ENCODE assay signal across 19 mouse cellular contexts in genomic region chr5:32950077-32950476, GRCm38 (mm10).
DNase-seq lines count a peak whose midpoint lies in the region; ATAC-seq lines count a peak whose summit lies in the region.
"Had no signal": no experiment of that assay in that cellular context is flagged by ENCODE, and none has a peak within 500 bp of the region (broad histone marks: within the 10 kb centered on the region; RNA-seq: fewer than 3 reads in every experiment).

No protein-coding gene starts in this region.

- H3K4me3 ChIP-seq in liver, embryonic 16.5 days (ENCODE audit: low read depth, low read length): no peak overlapping the region
- H3K4me3 ChIP-seq: embryonic facial prominence, embryonic 15.5 days; hindbrain, embryonic 13.5 days; limb, embryonic 13.5 days; midbrain, embryonic 12.5 days had no signal

- H3K9me3 ChIP-seq in liver, embryonic 16.5 days (replicated peaks; ENCODE audit: control insufficient read depth, low read length): no peaks in the 10 kb centered on the region
- H3K9me3 ChIP-seq: embryonic facial prominence, embryonic 15.5 days; hindbrain, embryonic 13.5 days; limb, embryonic 13.5 days; midbrain, embryonic 12.5 days had no signal

- H3K9ac ChIP-seq in liver, embryonic 16.5 days (ENCODE audit: low read depth, low read length): no peak overlapping the region
- H3K9ac ChIP-seq: embryonic facial prominence, embryonic 15.5 days; hindbrain, embryonic 13.5 days; limb, embryonic 13.5 days; midbrain, embryonic 12.5 days had no signal

- ATAC-seq in liver, embryonic 16.5 days (ENCODE audit: low read depth): no peak
- ATAC-seq: forebrain, embryonic 16.5 days had no signal

- intact Hi-C loops in left cerebral cortex, postnatal 36 days (cut with DNase I): loop anchor here (2.0 kb wide), 1 partner anchor 71 kb away; no protein-coding TSS in a partner anchor

- H3K4me1 ChIP-seq in liver, embryonic 16.5 days (ENCODE audit: control insufficient read depth, low read depth, low read length): peaks cover 14% of the 10 kb centered on the region
- H3K4me1 ChIP-seq: embryonic facial prominence, embryonic 15.5 days; hindbrain, embryonic 13.5 days; limb, embryonic 13.5 days; midbrain, embryonic 12.5 days had no signal

- 69% methylated on average over 6 of the region's 6 CpGs for WGBS in liver, embryonic 16.5 days (ENCODE audit: insufficient replicate concordance)

- H3K27ac ChIP-seq in liver, embryonic 16.5 days (ENCODE audit: low read length): peak overlapping the region; percentile 78
- H3K27ac ChIP-seq: embryonic facial prominence, embryonic 15.5 days; hindbrain, embryonic 13.5 days; limb, embryonic 13.5 days; midbrain, embryonic 12.5 days had no signal

- no peak overlapping the region for H3K4me2 ChIP-seq in liver, embryonic 16.5 days (ENCODE audit: low read depth, low read length)
- H3K4me2 ChIP-seq: embryonic facial prominence, embryonic 15.5 days; hindbrain, embryonic 13.5 days; limb, embryonic 13.5 days; midbrain, embryonic 12.5 days had no signal

- peak; percentile 30 to 53 for DNase-seq in frontal cortex, adult 2 months (ENCODE audit: extremely low spot score in 1 of 2, low spot score in 1 of 2)
- DNase-seq in frontal cortex, postnatal 10 days (ENCODE audit: low spot score in 2 of 2): no peak
- DNase-seq in left cerebral cortex, postnatal 36 days (ENCODE audit: low spot score in 2 of 2): peak; percentile 27 to 49
- DNase-seq in left cerebral cortex, adult 11 months (ENCODE audit: low spot score): no peak
- DNase-seq in brain, adult 2 months (ENCODE audit: low read depth, low spot score): peak; percentile 74
- no peak for DNase-seq in adrenal gland, postnatal 4 days (ENCODE audit: low spot score in 2 of 2)
- DNase-seq in embryo, embryonic 9.5 days (ENCODE audit: extremely low spot score): no peak
- DNase-seq: adrenal gland, adult 8-10 months; gastrocnemius, postnatal 25 days; kidney, adult 11 months; kidney, postnatal 36 days; lung, postnatal 10 days; spleen, adult 18-20 months had no signal

- H3K27me3 ChIP-seq in liver, embryonic 16.5 days (ENCODE audit: control insufficient read depth, insufficient read depth, low read depth, low read length): no peaks in the 10 kb centered on the region
- H3K27me3 ChIP-seq: embryonic facial prominence, embryonic 15.5 days; hindbrain, embryonic 13.5 days; limb, embryonic 13.5 days; midbrain, embryonic 12.5 days had no signal

- 0 out of 2 replicates have a peak, but pooled peaks cover 2% of the 10 kb centered on the region for H3K36me3 ChIP-seq in liver, embryonic 16.5 days (ENCODE audit: control insufficient read depth, insufficient read depth)

Comparison
In these comparisons a context has a peak if more than half of its experiments do, and no peak if none do; other contexts are left out.
1. DNase-seq: peak in frontal cortex, adult 2 months (2 of 2), left cerebral cortex, postnatal 36 days (2 of 2) and brain, adult 2 months (single experiment); none in frontal cortex, postnatal 10 days (0 of 2), left cerebral cortex, adult 11 months (single experiment), adrenal gland, postnatal 4 days (0 of 2) and embryo, embryonic 9.5 days (single experiment).